9 mouse cellular contexts compared by ENCODE assay signal in the genomic region with DNA sequence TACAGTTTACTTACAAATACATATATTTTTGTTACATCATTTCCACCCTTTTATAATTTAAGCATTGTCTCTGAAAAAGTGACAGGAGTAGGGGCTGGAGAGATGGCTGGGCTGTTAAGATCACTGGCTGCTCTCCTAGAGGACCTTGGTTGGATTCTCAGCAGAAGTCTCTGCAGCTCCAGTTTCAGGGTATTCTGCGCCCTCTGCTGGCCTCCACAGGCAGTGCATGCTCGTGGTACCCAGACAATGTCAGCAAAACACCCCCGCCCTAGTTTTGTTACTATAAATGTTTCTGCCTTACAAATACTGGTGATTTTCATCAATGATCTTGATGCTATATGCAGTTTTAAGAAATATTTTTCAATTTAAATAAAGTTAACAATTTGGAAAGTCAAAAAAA.
DNase-seq lines count a peak whose midpoint lies in the region; ATAC-seq and TF ChIP-seq lines count a peak whose summit lies in the region.
"Had no signal": no experiment of that assay in that cellular context is flagged by ENCODE, and none has a peak within 500 bp of the region (broad histone marks: within the 10 kb centered on the region; RNA-seq: fewer than 3 reads in every experiment).

No protein-coding gene starts in this region.

- 42% methylated on average over 3 of the region's 3 CpGs for WGBS in midbrain, embryonic 10.5 days
- 54% methylated on average over 3 of the region's 3 CpGs for WGBS in midbrain, embryonic 15.5 days

- H3K9me3 ChIP-seq in midbrain, embryonic 10.5 days (replicated peaks), result peaks cover 5% of the 10 kb centered on the region; the same call in 1 of the 2 replicates
- no peaks in the 10 kb centered on the region for H3K9me3 ChIP-seq in midbrain, embryonic 15.5 days
- H3K9me3 ChIP-seq: stomach, embryonic 15.5 days had no signal

- no peak overlapping the region for H3K4me3 ChIP-seq in midbrain, embryonic 10.5 days
- no peak overlapping the region for H3K4me3 ChIP-seq in midbrain, embryonic 15.5 days
- H3K4me3 ChIP-seq in cortical plate, adult 2 months (ENCODE audit: insufficient read depth, low read length), result no peak overlapping the region
- H3K4me3 ChIP-seq: stomach, embryonic 15.5 days had no signal

- H3K9ac ChIP-seq in midbrain, embryonic 15.5 days, result no peak overlapping the region
- H3K9ac ChIP-seq: stomach, embryonic 15.5 days had no signal

- no peak for TF ChIP-seq POLR2A in cortical plate, adult 2 months (IDR thresholded peaks at IDR 0.05; ENCODE audit: extremely low read depth, insufficient read depth, low read length)

- H3K36me3 ChIP-seq in midbrain, embryonic 10.5 days, result no peaks in the 10 kb centered on the region
- H3K36me3 ChIP-seq in midbrain, embryonic 15.5 days (replicated peaks), result no peaks in the 10 kb centered on the region
- H3K36me3 ChIP-seq: stomach, embryonic 15.5 days had no signal

- no peak overlapping the region for H3K27ac ChIP-seq in midbrain, embryonic 10.5 days (replicated peaks)
- no peak overlapping the region for H3K27ac ChIP-seq in midbrain, embryonic 15.5 days
- no peak overlapping the region for H3K27ac ChIP-seq in cortical plate, adult 2 months (ENCODE audit: insufficient read depth, low read length)
- H3K27ac ChIP-seq: stomach, embryonic 15.5 days had no signal

- peak; percentile 3 to 7 for DNase-seq in cerebellum, adult 18-20 months
- DNase-seq in cerebellum, adult 9-10 months, result no peak
- DNase-seq in midbrain, embryonic 10.5 days (ENCODE audit: low spot score), result peak; percentile 54
- DNase-seq in right cerebral cortex, adult 18-20 months, result no peak

- ATAC-seq in midbrain, embryonic 15.5 days (replicated peaks), result no peak
- ATAC-seq in megakaryocyte-erythroid progenitor cell, adult 5-6 weeks (replicated peaks; ENCODE audit: low FRiP score, low TSS enrichment, poor library complexity, severe bottlenecking), result peak; percentile 75; the same call in 1 of the 2 replicates
- no peak for ATAC-seq in monocyte, adult 5-6 weeks (replicated peaks; ENCODE audit: insufficient number of reproducible peaks, low FRiP score, low TSS enrichment, poor library complexity, severe bottlenecking)

- no peak overlapping the region for H3K4me2 ChIP-seq in midbrain, embryonic 15.5 days
- H3K4me2 ChIP-seq: stomach, embryonic 15.5 days had no signal

- no peaks in the 10 kb centered on the region for H3K27me3 ChIP-seq in midbrain, embryonic 10.5 days (ENCODE audit: low read depth, poor library complexity, severe bottlenecking)
- no peaks in the 10 kb centered on the region for H3K27me3 ChIP-seq in midbrain, embryonic 15.5 days (replicated peaks)
- H3K27me3 ChIP-seq: stomach, embryonic 15.5 days had no signal

- peak; percentile 31; the same call in 1 of the 2 replicates for TF ChIP-seq CTCF in cortical plate, adult 2 months (IDR thresholded peaks at IDR 0.05; ENCODE audit: extremely low read depth, insufficient read depth, low read length)

- H3K4me1 ChIP-seq in midbrain, embryonic 10.5 days, result no peaks in the 10 kb centered on the region
- peaks cover 6% of the 10 kb centered on the region; the same call in 1 of the 2 replicates for H3K4me1 ChIP-seq in midbrain, embryonic 15.5 days
- no peaks in the 10 kb centered on the region for H3K4me1 ChIP-seq in cortical plate, adult 2 months (ENCODE audit: control insufficient read depth, insufficient read depth, low read length)
- H3K4me1 ChIP-seq: stomach, embryonic 15.5 days had no signal

Comparison
In these comparisons a context has a peak if more than half of its experiments do, and no peak if none do; other contexts are left out.
1. DNase-seq: peak in cerebellum, adult 18-20 months (2 of 2) and midbrain, embryonic 10.5 days (single experiment); none in cerebellum, adult 9-10 months (single experiment) and right cerebral cortex, adult 18-20 months (single experiment).